Mouse (Mus musculus): ENCODE data around the gene 1700008O03Rik. TPM values are rescaled to one million over a fixed set of nuclear protein-coding genes. Genes with fewer than 3 reads are reported as not detected.

1700008O03Rik gene
- polyA plus RNA-seq, 1 experiment from 2014 or later, result 0.31 TPM

DNA sequence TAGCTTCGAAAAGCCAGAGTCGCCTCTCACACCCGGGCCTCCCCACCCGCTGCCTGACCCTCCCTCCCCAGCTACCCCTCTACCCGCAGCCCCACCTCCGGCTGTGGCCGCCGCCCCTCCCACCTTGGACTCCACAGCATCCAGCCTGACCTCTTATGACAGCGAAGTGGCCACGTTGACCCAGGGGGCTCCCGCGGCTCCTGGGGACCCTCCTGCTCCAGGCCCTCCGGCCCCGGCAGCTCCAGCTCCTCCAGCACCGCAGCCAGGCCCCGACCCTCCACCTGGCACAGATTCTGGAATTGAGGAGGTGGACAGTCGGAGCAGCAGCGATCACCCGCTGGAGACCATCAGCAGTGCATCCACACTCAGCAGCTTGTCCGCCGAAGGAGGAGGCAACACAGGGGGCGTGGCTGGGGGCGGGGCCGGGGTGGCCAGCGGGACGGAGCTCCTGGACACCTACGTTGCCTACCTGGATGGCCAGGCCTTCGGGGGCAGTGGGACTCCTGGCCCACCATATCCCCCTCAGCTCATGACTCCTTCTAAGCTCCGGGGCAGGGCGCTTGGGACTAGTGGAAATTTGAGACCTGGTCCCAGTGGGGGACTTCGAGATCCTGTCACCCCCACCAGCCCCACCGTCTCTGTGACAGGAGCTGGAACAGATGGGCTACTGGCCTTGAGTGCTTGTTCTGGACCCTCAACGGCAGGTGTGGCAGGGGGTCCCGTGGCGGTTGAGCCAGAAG lies 31.8 kb downstream of the 1700008O03Rik start:
- Histone ChIP-seq H3K27me3 (ENCODE audit: control insufficient read depth, insufficient read depth, low read length) (peaks cover 72% of the 10 kb centered on the region), H3K4me2 (peak overlapping the region; percentile 26), H3K27ac (ENCODE audit: low read depth, low read length) (no peak overlapping the region), H3K4me1 (ENCODE audit: control insufficient read depth, insufficient read depth, low read length) (peaks cover 46% of the 10 kb centered on the region), H3K9ac (ENCODE audit: low read length) (no peak overlapping the region), H3K4me3 (ENCODE audit: low read depth, low read length) (peak overlapping the region; percentile 10; the same call in 1 of the 2 replicates), H3K36me3 (ENCODE audit: control insufficient read depth, insufficient read depth, low read length) (no peaks in the 10 kb centered on the region), H3K9me3 (ENCODE audit: control insufficient read depth, low read length) (no peaks in the 10 kb centered on the region)
- DNase-seq (ENCODE audit: low spot score, missing footprints) (peak; percentile 93), ATAC-seq (ENCODE audit: low FRiP score) (no peak)
- 1% methylated on average over 35 of the region's 35 CpGs for WGBS

- Histone ChIP-seq H3K27ac (ENCODE audit: low read depth, low read length) (no peak overlapping the region), H3K36me3 (ENCODE audit: control insufficient read depth, insufficient read depth, low read length) (no peaks in the 10 kb centered on the region)
- peak; percentile 90 for DNase-seq (ENCODE audit: low spot score, missing footprints)
Observed at GRCm38 (mm10) chr7:44352750-44353600, 32.6 kb downstream of the 1700008O03Rik start.

GRCm38 (mm10) chr7:44351881-44352749 lies 33.5 kb downstream of the 1700008O03Rik start:
- H3K9me3 ChIP-seq (ENCODE audit: control insufficient read depth, low read length), result no peaks in the 10 kb centered on the region
- ATAC-seq (ENCODE audit: low FRiP score) (peak; percentile 15), DNase-seq (ENCODE audit: low spot score, missing footprints) (peak; percentile 90)
- peaks cover 66% of the 10 kb centered on the region for H3K27me3 ChIP-seq (ENCODE audit: control insufficient read depth, insufficient read depth, low read length)
- H3K9ac ChIP-seq (ENCODE audit: low read length), result no peak overlapping the region
- no peak overlapping the region for H3K27ac ChIP-seq (ENCODE audit: low read depth, low read length)
- 4% methylated on average over 58 of the region's 71 CpGs for WGBS
- H3K4me2 ChIP-seq, result peak overlapping the region; percentile 26; the same call in 1 of the 2 replicates
- H3K4me1 ChIP-seq (ENCODE audit: control insufficient read depth, insufficient read depth, low read length), result peaks cover 36% of the 10 kb centered on the region
- H3K36me3 ChIP-seq (ENCODE audit: control insufficient read depth, insufficient read depth, low read length), result no peaks in the 10 kb centered on the region
- peak overlapping the region; percentile 15 for H3K4me3 ChIP-seq (ENCODE audit: low read depth, low read length)

More at GRCm38 (mm10) chr7:44352750-44353600, 32.6 kb downstream of the 1700008O03Rik start:
- Histone ChIP-seq H3K27me3 (ENCODE audit: control insufficient read depth, insufficient read depth, low read length) (peaks cover 72% of the 10 kb centered on the region), H3K9ac (ENCODE audit: low read length) (peak overlapping the region; percentile 12; the same call in 1 of the 2 replicates), H3K4me2 (peak overlapping the region; percentile 26), H3K4me3 (ENCODE audit: low read depth, low read length) (peak overlapping the region; percentile 15), H3K4me1 (ENCODE audit: control insufficient read depth, insufficient read depth, low read length) (peaks cover 43% of the 10 kb centered on the region), H3K9me3 (ENCODE audit: control insufficient read depth, low read length) (no peaks in the 10 kb centered on the region)
- WGBS, result 1% methylated on average over 65 of the region's 71 CpGs
- no peak for ATAC-seq (ENCODE audit: low FRiP score)

DNA sequence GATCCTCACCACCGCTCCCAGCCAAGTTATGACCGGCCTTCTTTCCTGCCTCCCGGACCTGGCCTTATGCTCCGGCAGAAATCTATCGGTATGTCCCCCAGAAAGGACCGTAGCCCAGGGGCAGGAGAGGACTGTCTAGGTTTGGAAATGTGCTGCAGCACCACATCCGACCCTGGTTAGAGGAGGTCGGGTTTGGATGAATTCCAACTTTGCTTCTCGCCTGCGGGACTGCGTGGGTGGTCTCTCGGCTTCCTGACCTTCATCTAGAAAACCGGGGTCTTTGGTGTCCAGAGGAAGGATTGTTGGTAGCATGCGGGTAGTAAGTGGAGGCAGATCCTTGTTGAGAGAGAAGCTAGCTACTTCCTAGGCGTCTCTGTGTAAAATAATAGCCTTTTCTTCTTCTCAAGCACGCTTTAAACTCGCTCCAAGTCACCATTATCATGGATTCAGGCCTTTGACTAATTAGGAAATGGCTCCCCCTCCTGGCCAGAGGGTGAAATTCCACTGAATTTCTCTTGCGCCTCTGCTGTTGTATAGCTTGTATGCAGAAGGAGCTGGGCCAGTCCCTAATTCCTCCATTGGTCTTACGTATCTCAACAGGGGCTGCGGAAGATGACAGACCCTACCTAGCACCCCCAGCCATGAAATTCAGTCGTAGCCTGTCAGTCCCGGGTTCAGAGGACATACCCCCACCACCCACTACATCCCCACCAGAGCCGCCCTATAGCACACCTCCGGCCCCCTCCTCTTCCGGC lies 34.5 kb downstream of the 1700008O03Rik start:
- peaks cover 28% of the 10 kb centered on the region for H3K4me1 ChIP-seq (ENCODE audit: control insufficient read depth, insufficient read depth, low read length)
- DNase-seq (ENCODE audit: low spot score, missing footprints) (peak; percentile 99), ATAC-seq (ENCODE audit: low FRiP score) (peak; percentile 43)
- H3K27me3 ChIP-seq (ENCODE audit: control insufficient read depth, insufficient read depth, low read length), result peaks cover 59% of the 10 kb centered on the region
- peak overlapping the region; percentile 42 for H3K4me2 ChIP-seq
- H3K9me3 ChIP-seq (ENCODE audit: control insufficient read depth, low read length), result no peaks in the 10 kb centered on the region
- H3K36me3 ChIP-seq (ENCODE audit: control insufficient read depth, insufficient read depth, low read length), result no peaks in the 10 kb centered on the region
- peak overlapping the region; percentile 46 for H3K9ac ChIP-seq (ENCODE audit: low read length)
- H3K27ac ChIP-seq (ENCODE audit: low read depth, low read length), result no peak overlapping the region
- peak overlapping the region; percentile 10; the same call in 1 of the 2 replicates for H3K4me3 ChIP-seq (ENCODE audit: low read depth, low read length)
- WGBS, result 4% methylated on average over 25 of the region's 25 CpGs

- ATAC-seq (ENCODE audit: low FRiP score), result no peak
- Histone ChIP-seq H3K27ac (ENCODE audit: low read depth, low read length) (no peak overlapping the region), H3K27me3 (ENCODE audit: control insufficient read depth, insufficient read depth, low read length) (peaks cover 40% of the 10 kb centered on the region), H3K9me3 (ENCODE audit: control insufficient read depth, low read length) (no peaks in the 10 kb centered on the region), H3K36me3 (ENCODE audit: control insufficient read depth, insufficient read depth, low read length) (no peaks in the 10 kb centered on the region), H3K4me3 (ENCODE audit: low read depth, low read length) (no peak overlapping the region), H3K4me2 (no peak overlapping the region), H3K4me1 (ENCODE audit: control insufficient read depth, insufficient read depth, low read length) (peaks cover 28% of the 10 kb centered on the region), H3K9ac (ENCODE audit: low read length) (no peak overlapping the region)
- WGBS, result 13% methylated on average over 3 of the region's 3 CpGs
- peak; percentile 59 for DNase-seq (ENCODE audit: low spot score, missing footprints)
Observed at GRCm38 (mm10) chr7:44349043-44349442, 36.6 kb downstream of the 1700008O03Rik start.

- Histone ChIP-seq H3K4me3 (ENCODE audit: low read depth, low read length) (no peak overlapping the region), H3K4me1 (ENCODE audit: control insufficient read depth, insufficient read depth, low read length) (no peaks in the 10 kb centered on the region), H3K9me3 (ENCODE audit: control insufficient read depth, low read length) (no peaks in the 10 kb centered on the region), H3K9ac (ENCODE audit: low read length) (no peak overlapping the region), H3K27me3 (ENCODE audit: control insufficient read depth, insufficient read depth, low read length) (no peaks in the 10 kb centered on the region; the same call in none of the 2 replicates), H3K27ac (ENCODE audit: low read depth, low read length) (no peak overlapping the region), H3K4me2 (no peak overlapping the region), H3K36me3 (ENCODE audit: control insufficient read depth, insufficient read depth, low read length) (no peaks in the 10 kb centered on the region)
- ATAC-seq (ENCODE audit: low FRiP score) (no peak), DNase-seq (ENCODE audit: low spot score, missing footprints) (no peak)
- WGBS, result 82% methylated on average over 12 of the region's 12 CpGs
Observed at GRCm38 (mm10) chr7:44344622-44345021, 41.0 kb downstream of the 1700008O03Rik start.

DNA sequence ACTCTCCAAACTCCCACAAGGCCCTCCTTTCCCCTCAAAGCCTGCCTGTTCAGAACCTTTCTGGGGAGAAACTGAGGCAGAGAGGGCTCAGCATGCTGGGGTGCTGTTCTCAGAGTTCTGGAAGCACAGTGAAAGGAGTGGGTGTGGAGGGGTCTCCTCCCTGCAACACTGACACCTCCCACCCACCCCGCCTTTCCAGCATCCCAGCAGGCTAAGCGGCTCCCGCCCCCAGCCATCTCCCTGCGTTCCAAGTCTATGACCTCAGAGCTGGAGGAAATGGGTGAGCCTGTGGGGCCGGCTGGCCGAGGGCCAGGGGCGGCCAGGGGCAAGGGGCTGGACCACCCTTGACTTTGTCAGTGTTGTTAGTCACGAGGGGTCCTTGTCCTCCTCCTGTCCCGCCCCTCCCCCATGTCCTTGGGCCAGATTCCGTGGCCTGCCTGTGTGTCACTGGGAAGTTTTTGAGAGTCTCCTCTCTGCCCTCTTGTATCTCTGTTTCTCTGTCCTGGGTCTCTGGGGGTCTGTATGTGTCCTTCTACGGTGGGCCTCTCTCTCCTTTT lies 42.1 kb downstream of the 1700008O03Rik start:
- no peaks in the 10 kb centered on the region for H3K36me3 ChIP-seq (ENCODE audit: control insufficient read depth, insufficient read depth, low read length)
- H3K4me1 ChIP-seq (ENCODE audit: control insufficient read depth, insufficient read depth, low read length), result no peaks in the 10 kb centered on the region
- DNase-seq (ENCODE audit: low spot score, missing footprints) (peak; percentile 67), ATAC-seq (ENCODE audit: low FRiP score) (no peak; the same call in 1 of the 2 replicates)
- no peak overlapping the region for H3K4me3 ChIP-seq (ENCODE audit: low read depth, low read length)
- H3K27ac ChIP-seq (ENCODE audit: low read depth, low read length), result no peak overlapping the region
- no peaks in the 10 kb centered on the region; the same call in none of the 2 replicates for H3K27me3 ChIP-seq (ENCODE audit: control insufficient read depth, insufficient read depth, low read length)
- no peak overlapping the region for H3K9ac ChIP-seq (ENCODE audit: low read length)
- 27% methylated on average over 11 of the region's 11 CpGs for WGBS
- no peaks in the 10 kb centered on the region for H3K9me3 ChIP-seq (ENCODE audit: control insufficient read depth, low read length)
- no peak overlapping the region for H3K4me2 ChIP-seq

GRCm38 (mm10) chr7:44341714-44342113 lies 43.9 kb downstream of the 1700008O03Rik start:
- no peak overlapping the region for H3K27ac ChIP-seq (ENCODE audit: low read depth, low read length)
- H3K4me2 ChIP-seq, result no peak overlapping the region
- ATAC-seq (ENCODE audit: low FRiP score), result no peak
- H3K9ac ChIP-seq (ENCODE audit: low read length), result no peak overlapping the region
- peak; percentile 6 for DNase-seq (ENCODE audit: low spot score, missing footprints)
- H3K27me3 ChIP-seq (ENCODE audit: control insufficient read depth, insufficient read depth, low read length), result peaks cover 16% of the 10 kb centered on the region
- no peaks in the 10 kb centered on the region for H3K36me3 ChIP-seq (ENCODE audit: control insufficient read depth, insufficient read depth, low read length)
- no peaks in the 10 kb centered on the region for H3K9me3 ChIP-seq (ENCODE audit: control insufficient read depth, low read length)
- H3K4me3 ChIP-seq (ENCODE audit: low read depth, low read length), result no peak overlapping the region
- WGBS, result 62% methylated on average over 5 of the region's 5 CpGs
- H3K4me1 ChIP-seq (ENCODE audit: control insufficient read depth, insufficient read depth, low read length), result peaks cover 2% of the 10 kb centered on the region; the same call in 1 of the 2 replicates

All from midbrain, embryonic 11.5 days (tissue).